Mouse (Mus musculus): ENCODE data around the gene 9030624G23Rik. TPM values are rescaled to one million over a fixed set of nuclear protein-coding genes. Genes with fewer than 3 reads are reported as not detected.
"Not testable (repeated sequence)": the region's sequence is repeated elsewhere in the genome, so short reads cannot be mapped to it uniquely, and the experiment has no call there.

9030624G23Rik gene
- under 1 TPM in 2 of 4 experiments, not detected in 2; 0.13 to 0.38 TPM for total RNA-seq (2022)

GRCm38 (mm10) chr12:24097108-24097520 lies at the start of gene 9030624G23Rik:
Gene 9030624G23Rik, minus strand, starts transcription at chr12:24097246.
- DNase-seq (ENCODE audit: low spot score in 2 of 2), result peak; percentile 11 to 16

GRCm38 (mm10) chr12:24083096-24083495 lies 13.9 kb downstream of the 9030624G23Rik start:
- not testable (repeated sequence) for DNase-seq (ENCODE audit: low spot score in 2 of 2)

All from gastrocnemius, adult 8-10 months (tissue).